Mouse (Mus musculus): ENCODE results near the gene Hist1h4d. TPM values are rescaled to one million over a fixed set of nuclear protein-coding genes. Genes with fewer than 3 reads are reported as not detected.
A peak's percentile ranks its signal among the peaks of the same experiment; 100 is the strongest.

The Hist1h4d gene
- polyA plus RNA-seq, 1 experiment, result 19.1 TPM

DNA sequence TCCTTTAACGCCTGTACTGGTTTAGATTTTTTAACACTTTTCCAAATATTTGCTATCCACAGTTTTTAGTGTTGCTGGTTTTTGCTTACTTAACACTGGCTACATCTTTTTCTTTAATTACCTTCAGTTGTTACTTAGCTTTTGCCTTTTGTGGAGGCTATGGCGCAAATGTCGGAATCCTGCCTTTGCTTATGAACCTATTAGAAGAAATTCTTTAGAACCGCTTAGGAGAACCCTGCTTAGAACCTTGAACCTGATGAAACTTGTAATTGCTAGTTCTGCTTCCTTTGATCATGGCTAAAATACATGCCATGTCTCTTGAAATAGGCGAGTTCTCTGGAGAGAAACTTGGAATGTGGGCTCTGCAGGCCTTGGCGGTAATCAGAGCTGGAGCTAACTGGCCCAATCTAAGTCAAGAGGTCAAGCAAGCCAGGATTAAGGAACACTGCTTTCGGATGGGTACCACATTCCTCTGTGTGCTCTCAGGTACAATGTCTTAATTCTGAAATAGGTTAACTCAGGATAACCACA lies 5.0 kb upstream of the Hist1h4d start:
- Histone ChIP-seq H3K27me3 (ENCODE audit: control insufficient read depth, insufficient read depth, low read length) (no peaks in the 10 kb centered on the region), H3K4me3 (ENCODE audit: extremely low read depth, insufficient read depth, insufficient read length) (peak overlapping the region; percentile 28), H3K4me1 (ENCODE audit: control insufficient read depth, insufficient read depth, insufficient read length) (peaks cover 2% of the 10 kb centered on the region; the same call in 1 of the 2 replicates), H3K36me3 (ENCODE audit: control insufficient read depth, insufficient read depth, low read length) (no peaks in the 10 kb centered on the region), H3K27ac (ENCODE audit: insufficient read depth, low read length) (peak overlapping the region; percentile 21; the same call in 1 of the 2 replicates)
- DNase-seq (ENCODE audit: low read depth in 1 of 2, low spot score in 2 of 2), result no peak
- TF ChIP-seq CTCF (IDR thresholded peaks at IDR 0.05; ENCODE audit: extremely low read depth, insufficient read depth, insufficient read length, insufficient replicate concordance), result no peak
- 49% methylated on average over 7 of the region's 7 CpGs for WGBS

DNA sequence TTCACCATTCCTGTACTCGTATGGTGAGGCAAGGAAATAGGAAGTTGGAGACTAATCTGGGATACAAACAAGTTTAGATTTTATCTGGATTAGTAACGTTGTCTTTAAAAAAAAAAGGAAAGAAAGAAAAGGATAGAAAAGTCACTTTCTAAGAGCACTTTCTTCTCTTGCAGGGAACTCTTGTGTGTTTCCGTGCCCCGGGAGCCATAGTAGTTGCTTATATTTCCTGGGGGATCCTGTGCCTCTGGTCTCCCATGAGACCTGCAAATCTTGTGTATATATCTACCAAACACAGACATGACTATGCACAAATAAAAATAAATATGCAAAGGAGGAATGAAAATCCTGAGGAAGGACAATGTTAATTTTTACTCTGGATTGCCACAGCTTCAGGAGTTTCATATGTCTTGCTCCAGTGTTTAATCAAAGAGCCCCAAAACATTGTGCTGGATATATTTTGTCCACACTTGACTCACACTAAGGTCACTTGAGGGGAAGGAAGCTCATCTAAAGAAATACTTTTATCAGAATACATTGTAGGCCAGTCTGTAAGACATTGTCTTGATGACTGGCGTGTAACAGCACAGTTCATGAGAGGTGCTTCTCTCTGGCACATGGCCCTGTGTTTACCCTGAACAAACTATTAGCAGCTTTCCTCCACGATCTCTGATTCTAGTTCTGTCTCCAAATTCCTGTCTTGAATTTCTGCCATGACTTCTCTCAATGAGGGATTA lies 4.3 kb upstream of the Hist1h4d start:
- peaks cover 2% of the 10 kb centered on the region; the same call in 1 of the 2 replicates for H3K4me1 ChIP-seq (ENCODE audit: control insufficient read depth, insufficient read depth, insufficient read length)
- no peaks in the 10 kb centered on the region for H3K27me3 ChIP-seq (ENCODE audit: control insufficient read depth, insufficient read depth, low read length)
- TF ChIP-seq CTCF (IDR thresholded peaks at IDR 0.05; ENCODE audit: extremely low read depth, insufficient read depth, insufficient read length, insufficient replicate concordance) (no peak), POLR2A (IDR thresholded peaks at IDR 0.05; ENCODE audit: low read depth, low read length) (no peak)
- DNase-seq (ENCODE audit: low read depth in 1 of 2, low spot score in 2 of 2), result no peak
- no peak overlapping the region; the same call in 1 of the 2 replicates for H3K4me3 ChIP-seq (ENCODE audit: extremely low read depth, insufficient read depth, insufficient read length)
- H3K27ac ChIP-seq (ENCODE audit: insufficient read depth, low read length), result no peak overlapping the region
- no peaks in the 10 kb centered on the region for H3K36me3 ChIP-seq (ENCODE audit: control insufficient read depth, insufficient read depth, low read length)
- 59% methylated on average over 6 of the region's 6 CpGs for WGBS

DNA sequence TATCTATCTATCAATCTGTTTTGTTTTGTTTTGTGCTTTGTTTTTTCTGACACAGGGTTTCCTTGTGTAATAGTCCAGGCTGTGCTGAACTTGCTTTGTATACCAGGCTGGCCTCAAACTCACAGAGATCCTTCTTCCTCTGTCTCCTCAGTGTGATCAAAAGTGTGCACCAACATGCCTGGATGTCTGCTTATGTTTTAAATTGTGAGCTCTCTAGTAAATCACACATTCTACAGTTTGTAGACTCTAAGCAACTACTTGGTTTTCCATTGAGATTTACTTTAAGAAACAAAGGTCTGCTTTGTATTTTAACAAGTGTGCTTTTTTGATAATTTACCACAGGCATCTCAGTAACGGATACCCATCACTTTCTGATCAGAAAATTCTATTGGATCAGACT lies 3.6 kb upstream of the Hist1h4d start:
- WGBS, result 100% methylated on average over 1 of the region's 1 CpGs
- peaks cover 2% of the 10 kb centered on the region; the same call in 1 of the 2 replicates for H3K4me1 ChIP-seq (ENCODE audit: control insufficient read depth, insufficient read depth, insufficient read length)
- no peak for DNase-seq (ENCODE audit: low read depth in 1 of 2, low spot score in 2 of 2)
- TF ChIP-seq CTCF (IDR thresholded peaks at IDR 0.05; ENCODE audit: extremely low read depth, insufficient read depth, insufficient read length, insufficient replicate concordance) (no peak), POLR2A (IDR thresholded peaks at IDR 0.05; ENCODE audit: low read depth, low read length) (no peak)
- H3K4me3 ChIP-seq (ENCODE audit: extremely low read depth, insufficient read depth, insufficient read length), result no peak overlapping the region; the same call in 1 of the 2 replicates
- no peak overlapping the region for H3K27ac ChIP-seq (ENCODE audit: insufficient read depth, low read length)
- no peaks in the 10 kb centered on the region for H3K27me3 ChIP-seq (ENCODE audit: control insufficient read depth, insufficient read depth, low read length)
- no peaks in the 10 kb centered on the region for H3K36me3 ChIP-seq (ENCODE audit: control insufficient read depth, insufficient read depth, low read length)

DNA sequence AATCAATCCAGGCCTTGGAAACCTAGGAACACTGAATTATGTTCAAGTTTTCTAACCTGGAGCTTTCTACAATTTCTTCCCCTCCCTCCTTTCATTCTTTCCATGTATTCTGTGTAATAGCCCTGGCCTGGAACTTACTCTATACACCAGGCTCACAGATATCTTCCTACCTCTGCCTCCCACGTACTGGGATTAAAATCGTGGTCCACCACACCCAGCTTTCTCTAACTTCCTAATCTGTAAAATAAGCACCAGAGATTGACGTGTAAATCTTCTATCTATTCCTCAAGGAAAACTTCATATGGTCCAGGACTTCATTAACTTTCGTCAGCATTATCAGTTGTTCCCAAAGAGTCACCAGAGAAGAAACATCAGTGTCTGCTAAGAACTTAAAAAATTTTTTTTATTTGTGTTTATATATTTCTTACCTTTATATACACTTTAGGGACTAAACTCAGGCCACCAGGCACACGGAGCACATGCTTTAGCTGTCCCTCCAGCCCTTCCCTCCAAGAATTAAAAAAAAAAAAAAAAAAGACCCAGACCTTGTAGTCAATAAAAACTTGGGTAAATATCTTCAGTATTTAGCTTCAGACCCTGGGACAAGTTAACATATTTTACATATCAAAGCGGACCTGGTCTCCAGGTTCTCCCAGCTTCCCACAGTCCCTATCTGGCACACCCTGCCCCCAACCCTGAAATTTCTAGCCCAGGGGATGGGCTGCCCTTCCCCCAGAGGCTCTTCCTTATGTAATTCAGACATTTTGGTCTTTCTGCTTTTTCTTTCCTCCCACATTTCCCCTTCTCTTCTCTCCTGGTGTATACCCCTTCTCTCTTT lies 1.0 kb downstream of the Hist1h4d start:
- TF ChIP-seq POLR2A (IDR thresholded peaks at IDR 0.05; ENCODE audit: low read depth, low read length), result no peak
- no peak for TF ChIP-seq CTCF (IDR thresholded peaks at IDR 0.05; ENCODE audit: extremely low read depth, insufficient read depth, insufficient read length, insufficient replicate concordance)
- peak overlapping the region; percentile 58; the same call in 1 of the 2 replicates for H3K4me3 ChIP-seq (ENCODE audit: extremely low read depth, insufficient read depth, insufficient read length)
- H3K36me3 ChIP-seq (ENCODE audit: control insufficient read depth, insufficient read depth, low read length), result no peaks in the 10 kb centered on the region
- H3K27me3 ChIP-seq (ENCODE audit: control insufficient read depth, insufficient read depth, low read length), result no peaks in the 10 kb centered on the region
- peaks cover 3% of the 10 kb centered on the region; the same call in 1 of the 2 replicates for H3K4me1 ChIP-seq (ENCODE audit: control insufficient read depth, insufficient read depth, insufficient read length)
- DNase-seq (ENCODE audit: low read depth in 1 of 2, low spot score in 2 of 2), result no peak
- peak overlapping the region; percentile 57 for H3K27ac ChIP-seq (ENCODE audit: insufficient read depth, low read length)
- 29% methylated on average over 6 of the region's 6 CpGs for WGBS

DNA sequence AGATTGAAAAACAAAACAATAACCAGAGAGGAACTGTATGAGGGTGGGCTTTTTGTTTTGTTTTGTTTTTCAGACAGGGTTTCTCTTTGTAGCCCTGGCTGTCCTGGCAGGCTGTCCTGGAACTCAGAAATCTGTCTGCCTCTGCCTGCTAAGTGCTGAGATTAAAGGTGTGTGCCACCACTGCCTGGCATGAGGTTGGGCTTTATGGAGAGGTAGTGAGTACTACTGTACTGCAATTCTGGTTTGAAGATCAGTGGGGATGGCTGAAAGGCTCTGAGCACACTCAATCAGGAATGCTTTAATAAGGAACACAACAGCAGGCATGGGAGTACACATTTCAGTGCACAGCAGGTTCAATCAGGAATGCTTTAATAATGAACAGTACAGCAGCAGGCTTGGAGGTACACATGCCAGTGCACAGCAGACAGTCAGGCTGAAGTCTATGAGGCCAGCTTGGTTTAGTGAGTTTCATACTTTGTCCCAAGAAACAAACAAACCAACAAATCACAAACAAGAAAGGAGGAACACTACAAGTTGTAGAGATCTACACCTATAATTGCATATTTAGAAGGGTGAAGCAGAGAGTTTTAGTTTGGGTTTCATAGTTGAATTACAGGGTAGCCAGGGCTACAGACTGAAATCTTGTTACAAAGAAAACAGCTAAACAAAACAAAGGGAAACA lies 2.1 kb downstream of the Hist1h4d start:
- Histone ChIP-seq H3K36me3 (ENCODE audit: control insufficient read depth, insufficient read depth, low read length) (no peaks in the 10 kb centered on the region), H3K4me3 (ENCODE audit: extremely low read depth, insufficient read depth, insufficient read length) (no peak overlapping the region), H3K27ac (ENCODE audit: insufficient read depth, low read length) (no peak overlapping the region; the same call in 1 of the 2 replicates), H3K27me3 (ENCODE audit: control insufficient read depth, insufficient read depth, low read length) (no peaks in the 10 kb centered on the region), H3K4me1 (ENCODE audit: control insufficient read depth, insufficient read depth, insufficient read length) (peaks cover 3% of the 10 kb centered on the region; the same call in 1 of the 2 replicates)
- no peak for TF ChIP-seq POLR2A (IDR thresholded peaks at IDR 0.05; ENCODE audit: low read depth, low read length)
- TF ChIP-seq CTCF (IDR thresholded peaks at IDR 0.05; ENCODE audit: extremely low read depth, insufficient read depth, insufficient read length, insufficient replicate concordance), result no peak
- DNase-seq (ENCODE audit: low read depth in 1 of 2, low spot score in 2 of 2), result no peak

DNA sequence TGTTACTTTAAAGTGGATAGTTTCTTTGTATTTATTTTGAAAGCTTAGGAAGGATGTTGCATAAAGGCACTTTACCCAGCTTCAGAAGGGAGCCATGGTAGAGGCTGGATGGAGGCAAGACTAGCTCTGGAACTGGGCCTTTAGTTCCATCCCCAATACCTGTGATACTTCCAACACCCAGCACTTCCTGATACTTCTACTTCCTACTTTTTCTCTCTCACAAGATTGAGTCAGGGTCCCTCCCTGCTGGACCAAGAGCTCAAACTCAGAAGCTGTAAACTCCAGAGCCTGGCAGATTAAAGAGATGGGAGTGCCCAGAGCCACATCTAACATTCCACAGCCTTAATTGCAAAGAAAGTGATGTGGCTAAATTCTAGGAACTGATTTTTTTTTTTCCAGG lies 2.9 kb downstream of the Hist1h4d start:
- H3K27ac ChIP-seq (ENCODE audit: insufficient read depth, low read length), result peak overlapping the region; percentile 78
- H3K36me3 ChIP-seq (ENCODE audit: control insufficient read depth, insufficient read depth, low read length), result no peaks in the 10 kb centered on the region
- H3K27me3 ChIP-seq (ENCODE audit: control insufficient read depth, insufficient read depth, low read length), result no peaks in the 10 kb centered on the region
- DNase-seq (ENCODE audit: low read depth in 1 of 2, low spot score in 2 of 2), result no peak
- TF ChIP-seq CTCF (IDR thresholded peaks at IDR 0.05; ENCODE audit: extremely low read depth, insufficient read depth, insufficient read length, insufficient replicate concordance), result no peak
- no peak for TF ChIP-seq POLR2A (IDR thresholded peaks at IDR 0.05; ENCODE audit: low read depth, low read length)
- peaks cover 3% of the 10 kb centered on the region; the same call in 1 of the 2 replicates for H3K4me1 ChIP-seq (ENCODE audit: control insufficient read depth, insufficient read depth, insufficient read length)
- H3K4me3 ChIP-seq (ENCODE audit: extremely low read depth, insufficient read depth, insufficient read length), result peak overlapping the region; percentile 14; the same call in 1 of the 2 replicates

Data from spleen, adult 2 months (tissue).